Mouse (Mus musculus): Measurements from ENCODE around the gene Tmbim1.

Tmbim1 gene

GRCm38 (mm10) chr1:74294090-74294643 lies 11.3 kb downstream of the Tmbim1 start:
- no peak for DNase-seq

- no peak for DNase-seq
These were observed 12.0 kb downstream of the Tmbim1 start for GRCm38 (mm10) chr1:74293306-74293960.

- DNase-seq: no peak
These were observed 12.9 kb downstream of the Tmbim1 start for GRCm38 (mm10) chr1:74292331-74293020.

- DNase-seq: no peak
These were observed 15.3 kb downstream of the Tmbim1 start for GRCm38 (mm10) chr1:74290141-74290540.

- DNase-seq: no peak
These were observed 15.7 kb downstream of the Tmbim1 start for GRCm38 (mm10) chr1:74289740-74290139.

- DNase-seq: no peak
These were observed 16.2 kb downstream of the Tmbim1 start for GRCm38 (mm10) chr1:74289248-74289647.

GRCm38 (mm10) chr1:74288327-74288726 lies 17.1 kb downstream of the Tmbim1 start:
- no peak for DNase-seq

GRCm38 (mm10) chr1:74286869-74287607 lies 18.4 kb downstream of the Tmbim1 start:
- peak; percentile 52 for DNase-seq

- no peak for DNase-seq
These were observed 20.0 kb downstream of the Tmbim1 start for GRCm38 (mm10) chr1:74285212-74286010.

- DNase-seq: peak; percentile 100
These were observed 20.8 kb downstream of the Tmbim1 start, which contains the start of the genes Aamp and Pnkd for GRCm38 (mm10) chr1:74284543-74285160. Aamp (minus strand) TSS chr1:74284738. Pnkd (plus strand) TSS chr1:74284930.

GRCm38 (mm10) chr1:74283686-74284463 lies 21.5 kb downstream of the Tmbim1 start:
- peak; percentile 79 for DNase-seq

GRCm38 (mm10) chr1:74282896-74283625 lies 22.4 kb downstream of the Tmbim1 start:
- no peak for DNase-seq

- DNase-seq: no peak
These were observed 23.5 kb downstream of the Tmbim1 start for GRCm38 (mm10) chr1:74281886-74282285.

GRCm38 (mm10) chr1:74281372-74281771 lies 24.1 kb downstream of the Tmbim1 start:
- no peak for DNase-seq

GRCm38 (mm10) chr1:74280591-74281325 lies 24.7 kb downstream of the Tmbim1 start:
- DNase-seq: no peak

- no peak for DNase-seq
These were observed 26.4 kb downstream of the Tmbim1 start for GRCm38 (mm10) chr1:74278988-74279387.

GRCm38 (mm10) chr1:74278538-74278937 lies 26.9 kb downstream of the Tmbim1 start, which contains the start of gene Gpbar1:
Gpbar1 (plus strand) TSS chr1:74278550.
- DNase-seq: no peak

GRCm38 (mm10) chr1:74277883-74278537 lies 27.4 kb downstream of the Tmbim1 start:
- peak; percentile 30 for DNase-seq

GRCm38 (mm10) chr1:74277041-74277440 lies 28.4 kb downstream of the Tmbim1 start:
- DNase-seq: no peak
